Mouse (Mus musculus) ES-Bruce4 (cell line): ENCODE data around the gene Tgfbr3. TPM values are rescaled to one million over a fixed set of nuclear protein-coding genes. Genes with fewer than 3 reads are reported as not detected.
"Not testable (repeated sequence)": the region's sequence is repeated elsewhere in the genome, so short reads cannot be mapped to it uniquely, and the experiment has no call there.

Source experiments
- H3K27ac ChIP-seq: 2 replicates; pipeline ENCODE4 v1.5.1; 2012; ENCODE audit warnings: low read length, inconsistent platforms; ENCODE audit not compliant: insufficient read depth
- H3K27me3 ChIP-seq: 2 replicates; pipeline ENCODE4 v1.6.1; 2012; ENCODE audit warnings: mild to moderate bottlenecking, low read length, inconsistent platforms; ENCODE audit not compliant: control insufficient read depth, poor library complexity, insufficient read depth, severe bottlenecking
- H3K36me3 ChIP-seq: 2 replicates; pipeline ENCODE4 v1.6.1; 2012; ENCODE audit warnings: inconsistent platforms, mild to moderate bottlenecking, low read length, moderate library complexity; ENCODE audit not compliant: control insufficient read depth, poor library complexity, insufficient read depth, severe bottlenecking
- H3K4me1 ChIP-seq: one replicate; pipeline ENCODE4 v1.8.1; 2011; ENCODE audit warnings: low read length; ENCODE audit not compliant: control insufficient read depth, insufficient read depth
- H3K4me3 ChIP-seq: 2 replicates; pipeline ENCODE4 v1.5.1; 2011; ENCODE audit warnings: low read depth, mild to moderate bottlenecking, low read length
- H3K9ac ChIP-seq: 2 replicates; pipeline ENCODE4 v1.6.1; 2012; ENCODE audit warnings: low read depth, mild to moderate bottlenecking, inconsistent platforms; ENCODE audit not compliant: poor library complexity, severe bottlenecking
- H3K9me3 ChIP-seq: replicated peaks from 2 replicates; pipeline ENCODE4 v1.6.1; 2012; ENCODE audit warnings: mild to moderate bottlenecking, low read length, inconsistent platforms; ENCODE audit not compliant: control insufficient read depth, poor library complexity, insufficient read depth, severe bottlenecking
- CTCF ChIP-seq: IDR thresholded peaks from one replicate; pipeline ENCODE4 v1.8.1; 2011; ENCODE audit warnings: low read depth, low read length
- EP300 ChIP-seq: IDR thresholded peaks from 2 replicates; pipeline ENCODE4 v1.6.1; 2011; ENCODE audit warnings: low read depth, low read length; ENCODE audit not compliant: insufficient read depth
- POLR2A ChIP-seq: IDR thresholded peaks from one replicate; pipeline ENCODE4 v1.8.1; 2011; ENCODE audit warnings: low read length; ENCODE audit not compliant: insufficient read depth
- polyA plus RNA-seq: library from polyadenylated mRNA; stranded (reverse); fragments of >200 nt; gene quantifications from 2 replicates; pipeline ENCODE4 v1.2.4, GENCODE M21; 2011; ENCODE audit warnings: low read depth; ENCODE audit not compliant: missing spikeins, insufficient read depth, insufficient read length

Gene Tgfbr3
- polyA plus RNA-seq, 1 experiment, result 8.8 TPM

DNA sequence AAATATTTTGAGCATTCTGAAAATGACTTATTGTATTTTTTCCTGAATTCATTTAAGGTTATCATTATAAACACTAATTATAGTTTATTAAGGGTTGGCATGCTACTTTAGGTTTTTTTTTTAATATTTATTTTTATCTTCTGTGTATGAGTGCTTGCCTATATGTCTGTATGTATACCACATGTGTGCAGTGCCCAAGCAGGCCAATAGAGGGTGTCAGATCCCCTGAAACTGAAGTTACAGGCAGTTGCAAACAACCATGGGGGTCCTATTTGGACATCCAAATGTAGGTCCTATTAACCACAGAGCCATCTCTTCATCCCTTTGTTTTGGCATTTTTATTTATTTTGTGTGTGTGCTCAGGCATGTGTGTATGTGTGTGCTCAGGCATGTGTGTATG lies 61.8 kb downstream of the Tgfbr3 start:
- no peaks in the 10 kb centered on the region for H3K4me1 ChIP-seq

DNA sequence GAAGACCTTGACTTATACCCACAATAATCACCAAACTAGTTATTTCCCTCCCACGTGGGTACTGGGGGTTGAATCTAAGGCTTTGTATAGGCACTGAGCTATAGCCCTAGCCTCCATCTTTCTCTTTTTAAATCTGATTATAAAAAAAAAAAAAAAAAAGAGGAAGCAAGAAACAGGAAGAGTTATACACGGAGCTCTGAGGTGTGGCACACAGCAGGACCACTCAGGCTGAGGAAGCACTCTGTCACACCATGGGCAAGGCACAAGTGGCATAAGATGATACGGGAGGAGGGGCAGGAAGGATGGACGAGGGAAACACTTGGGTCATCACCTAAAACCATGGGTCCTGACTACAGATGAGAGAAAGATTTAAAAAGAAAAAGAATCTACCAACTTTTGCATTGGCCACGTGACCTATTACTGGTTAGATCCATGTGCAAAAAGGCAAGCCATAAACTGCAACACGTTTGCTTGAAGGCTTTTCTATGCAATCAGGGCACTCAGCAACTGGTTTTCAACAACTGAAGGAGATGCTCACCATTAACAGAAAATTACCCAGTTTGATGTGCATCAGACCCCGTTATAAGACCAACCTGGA lies 64.5 kb downstream of the Tgfbr3 start:
- TF ChIP-seq POLR2A (no peak), CTCF (no peak), EP300 (no peak)
- H3K9me3 ChIP-seq, result no peaks in the 10 kb centered on the region
- H3K27ac ChIP-seq, result no peak overlapping the region
- no peak overlapping the region for H3K9ac ChIP-seq
- no peaks in the 10 kb centered on the region for H3K4me1 ChIP-seq
- no peaks in the 10 kb centered on the region; the same call in 1 of the 2 replicates for H3K27me3 ChIP-seq
- H3K36me3 ChIP-seq, result no peaks in the 10 kb centered on the region
- H3K4me3 ChIP-seq, result no peak overlapping the region

More for the DNA sequence above, 61.8 kb downstream of the Tgfbr3 start:
- no peaks in the 10 kb centered on the region for H3K9me3 ChIP-seq
- no peak overlapping the region for H3K4me3 ChIP-seq
- TF ChIP-seq POLR2A (no peak), CTCF (no peak), EP300 (no peak)
- no peak overlapping the region for H3K9ac ChIP-seq
- H3K27ac ChIP-seq, result no peak overlapping the region
- H3K27me3 ChIP-seq, result no peaks in the 10 kb centered on the region; the same call in 1 of the 2 replicates
- no peaks in the 10 kb centered on the region for H3K36me3 ChIP-seq

- Histone ChIP-seq H3K4me3 (no peak overlapping the region), H3K9ac (no peak overlapping the region), H3K27ac (no peak overlapping the region), H3K27me3 (no peaks in the 10 kb centered on the region), H3K4me1 (no peaks in the 10 kb centered on the region), H3K9me3 (no peaks in the 10 kb centered on the region), H3K36me3 (no peaks in the 10 kb centered on the region)
- TF ChIP-seq POLR2A, result no peak
- no peak for TF ChIP-seq EP300
- TF ChIP-seq CTCF, result no peak
Measured at GRCm38 (mm10) chr5:107224151-107224550, 65.3 kb downstream of the Tgfbr3 start.

- H3K9ac ChIP-seq, H3K9me3 ChIP-seq, H3K4me1 ChIP-seq, H3K27ac ChIP-seq, H3K27me3 ChIP-seq, H3K36me3 ChIP-seq, H3K4me3 ChIP-seq: not testable (repeated sequence)
Measured at GRCm38 (mm10) chr5:107223483-107223882, 65.9 kb downstream of the Tgfbr3 start.

DNA sequence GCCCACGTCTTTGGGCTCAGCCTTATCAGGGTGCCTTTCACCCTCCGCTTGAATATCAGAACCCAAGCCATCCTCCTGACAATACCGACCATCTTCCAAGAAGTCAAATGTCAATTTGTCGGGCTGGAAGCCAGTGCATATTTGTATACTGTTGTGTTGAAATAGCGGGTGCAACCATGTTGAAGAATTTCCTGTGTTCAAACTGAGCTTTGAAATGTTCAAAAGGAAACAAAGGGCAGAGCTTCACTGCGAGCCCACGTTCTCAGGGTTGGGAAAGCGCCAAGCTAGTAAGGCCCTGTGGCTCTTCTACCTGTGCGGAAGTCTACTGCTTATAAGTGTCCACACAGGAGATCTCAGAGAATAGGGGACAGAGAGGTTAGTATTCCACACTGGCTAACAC lies 66.4 kb downstream of the Tgfbr3 start:
- Histone ChIP-seq H3K36me3 (no peaks in the 10 kb centered on the region), H3K4me3 (no peak overlapping the region), H3K9ac (no peak overlapping the region), H3K27ac (no peak overlapping the region), H3K27me3 (no peaks in the 10 kb centered on the region), H3K4me1 (peaks cover under 1% of the 10 kb centered on the region), H3K9me3 (no peaks in the 10 kb centered on the region)
- TF ChIP-seq CTCF (no peak), POLR2A (no peak), EP300 (no peak)

- Histone ChIP-seq H3K9ac (no peak overlapping the region), H3K27me3 (no peaks in the 10 kb centered on the region), H3K27ac (no peak overlapping the region), H3K36me3 (no peaks in the 10 kb centered on the region), H3K9me3 (no peaks in the 10 kb centered on the region), H3K4me1 (peaks cover 4% of the 10 kb centered on the region), H3K4me3 (no peak overlapping the region)
- TF ChIP-seq POLR2A, result no peak
- no peak for TF ChIP-seq CTCF
- no peak for TF ChIP-seq EP300
Measured at GRCm38 (mm10) chr5:107222670-107223005, 66.8 kb downstream of the Tgfbr3 start.
